Mouse (Mus musculus): ENCODE data around the gene Mapkapk3.

- TF ChIP-seq POLR2A (IDR thresholded peaks at IDR 0.05; ENCODE audit: low read depth, low read length), result no peak
- TF ChIP-seq CTCF (IDR thresholded peaks at IDR 0.05; ENCODE audit: borderline replicate concordance, insufficient read depth, low read length), result no peak
These were observed 58.0 kb downstream of the Mapkapk3 start, which contains the start of gene Dock3 for GRCm38 (mm10) chr9:107231539-107232139.
